Mouse (Mus musculus) splenic B cell, adult 2 months (primary cell): Measurements from ENCODE around the gene Gabrd.

ENCODE experiments used
- DNase-seq: peaks from one replicate; pipeline ENCODE4 v3.0.0-alpha.2; 2011; ENCODE audit warnings: low read depth, low spot score
- H3K27me3 ChIP-seq: 2 replicates; pipeline ENCODE4 v1.6.1; 2012; ENCODE audit warnings: mild to moderate bottlenecking, low read length, moderate library complexity, mixed read lengths; ENCODE audit not compliant: control insufficient read depth, poor library complexity, insufficient read depth, severe bottlenecking
- H3K36me3 ChIP-seq: 2 replicates; pipeline ENCODE4 v1.6.1; 2012; ENCODE audit warnings: mild to moderate bottlenecking, low read length, moderate library complexity, mixed read lengths; ENCODE audit not compliant: control insufficient read depth, poor library complexity, insufficient read depth, severe bottlenecking

The Gabrd gene

GRCm38 (mm10) chr4:155336284-155337050, 61.4 kb downstream of the Gabrd start:
- H3K27me3 ChIP-seq = no peaks in the 10 kb centered on the region

More at GRCm38 (mm10) chr4:155336284-155337050, 61.4 kb downstream of the Gabrd start:
- H3K36me3 ChIP-seq = no peaks in the 10 kb centered on the region
- no peak for DNase-seq
